Mouse (Mus musculus) heart, postnatal 0 days (tissue): ENCODE results near the gene Fermt2.

Experiments used
- CTCF ChIP-seq: IDR thresholded peaks from 2 replicates; pipeline ENCODE4 v1.5.1; 2016; ENCODE audit warnings: antibody characterized with exemption, control low read depth, low read depth
- EP300 ChIP-seq: IDR thresholded peaks from 2 replicates; pipeline ENCODE4 v1.6.1; 2016; ENCODE audit warnings: antibody characterized with exemption, low read depth

GRCm38 (mm10) chr14:45559018-45559417 lies 29.1 kb upstream of the Fermt2 start:
- TF ChIP-seq CTCF (no peak), EP300 (no peak)
